Mouse (Mus musculus) left cerebral cortex, postnatal 36 days (tissue): ENCODE measurements around the gene Harbi1. TPM values are rescaled to one million over a fixed set of nuclear protein-coding genes. Genes with fewer than 3 reads are reported as not detected.

ENCODE experiments used
- DNase-seq, 2 experiments: peaks; one replicate each; pipeline ENCODE4 v3.0.0; 2021 to 2022; ENCODE audit warnings: low spot score in 2 of 2, mixed read lengths in 1 of 2
- intact Hi-C: fragments of 180-260 bp; cut with DNase I; formaldehyde crosslinking; loops from one replicate; pipeline ENCODE4 v1.15.1; 2025
- total RNA-seq, 2 experiments: library from RNA; stranded (reverse); gene quantifications; 2 replicates each; pipeline ENCODE4 v1.2.3; 2021

Harbi1 gene
- total RNA-seq = 1 to 10 TPM; 6.7 to 7.4 TPM

- intact Hi-C loops = loop anchor here (5.0 kb wide), 1 partner anchor 58 kb away; no protein-coding TSS in a partner anchor
- peak; percentile 93 for DNase-seq
Measured at GRCm38 (mm10) chr2:91710272-91711234, at the start of gene Harbi1, which contains the start of gene Atg13. TSS of gene Harbi1 (plus strand) at chr2:91710852. TSS of gene Atg13 (minus strand) at chr2:91710576.

- intact Hi-C loops = no loop called here
Measured at GRCm38 (mm10) chr2:91660981-91661380, 49.7 kb upstream of the Harbi1 start.

GRCm38 (mm10) chr2:91664780-91665179 lies 45.9 kb upstream of the Harbi1 start:
- intact Hi-C loops = no loop called here
- no peak for DNase-seq

More at GRCm38 (mm10) chr2:91660981-91661380, 49.7 kb upstream of the Harbi1 start:
- DNase-seq = no peak

- intact Hi-C loops = no loop called here
- DNase-seq = no peak
Measured at GRCm38 (mm10) chr2:91666386-91666910, 44.2 kb upstream of the Harbi1 start.

- no peak for DNase-seq
- intact Hi-C loops = no loop called here
Measured at GRCm38 (mm10) chr2:91667747-91668146, 42.9 kb upstream of the Harbi1 start.

- intact Hi-C loops = no loop called here
- DNase-seq = no peak
Measured at GRCm38 (mm10) chr2:91669326-91669725, 41.3 kb upstream of the Harbi1 start.

GRCm38 (mm10) chr2:91670038-91670437 lies 40.6 kb upstream of the Harbi1 start:
- no peak for DNase-seq
- intact Hi-C loops = no loop called here

GRCm38 (mm10) chr2:91673587-91673986 lies 37.1 kb upstream of the Harbi1 start:
- intact Hi-C loops = no loop called here
- DNase-seq = no peak

GRCm38 (mm10) chr2:91674895-91675294 lies 35.8 kb upstream of the Harbi1 start:
- peak in 1 of 2 experiments; percentile 45 for DNase-seq
- intact Hi-C loops = no loop called here

GRCm38 (mm10) chr2:91676420-91676819 lies 34.2 kb upstream of the Harbi1 start:
- intact Hi-C loops = no loop called here
- DNase-seq = no peak

GRCm38 (mm10) chr2:91676961-91677360 lies 33.7 kb upstream of the Harbi1 start:
- intact Hi-C loops = no loop called here
- no peak for DNase-seq

- intact Hi-C loops = no loop called here
- no peak for DNase-seq
Measured at GRCm38 (mm10) chr2:91682850-91683249, 27.8 kb upstream of the Harbi1 start.

- intact Hi-C loops = no loop called here
- no peak for DNase-seq
Measured at GRCm38 (mm10) chr2:91683919-91684318, 26.7 kb upstream of the Harbi1 start.

GRCm38 (mm10) chr2:91689452-91689851 lies 21.2 kb upstream of the Harbi1 start:
- intact Hi-C loops = no loop called here
- DNase-seq = no peak

GRCm38 (mm10) chr2:91695436-91696224 lies 15.0 kb upstream of the Harbi1 start:
- intact Hi-C loops = no loop called here

GRCm38 (mm10) chr2:91696225-91696590 lies 14.4 kb upstream of the Harbi1 start:
- intact Hi-C loops = no loop called here
- DNase-seq = no peak

More at GRCm38 (mm10) chr2:91695436-91696224, 15.0 kb upstream of the Harbi1 start:
- DNase-seq = no peak

- intact Hi-C loops = no loop called here
- no peak for DNase-seq
Measured at GRCm38 (mm10) chr2:91699225-91699624, 11.4 kb upstream of the Harbi1 start.

GRCm38 (mm10) chr2:91701366-91701765 lies 9.3 kb upstream of the Harbi1 start:
- no peak for DNase-seq
- intact Hi-C loops = no loop called here

- intact Hi-C loops = no loop called here
- DNase-seq = no peak
Measured at GRCm38 (mm10) chr2:91705736-91706135, 4.9 kb upstream of the Harbi1 start.

- intact Hi-C loops = no loop called here
- no peak for DNase-seq
Measured at GRCm38 (mm10) chr2:91706456-91706855, 4.2 kb upstream of the Harbi1 start.
